Comparison of ENCODE assay signal across 12 mouse cellular contexts in genomic region chr6:134443198-134443904, GRCm38 (mm10). TPM values are rescaled to one million over a fixed set of nuclear protein-coding genes. Genes with fewer than 3 reads are reported as not detected.
A peak's percentile ranks its signal among the peaks of the same experiment; 100 is the strongest.
DNase-seq lines count a peak whose midpoint lies in the region; ATAC-seq and TF ChIP-seq lines count a peak whose summit lies in the region.
"Had no signal": no experiment of that assay in that cellular context is flagged by ENCODE, and none has a peak within 500 bp of the region (broad histone marks: within the 10 kb centered on the region; RNA-seq: fewer than 3 reads in every experiment).

No protein-coding gene starts in this region.

- intact Hi-C loops in heart, postnatal 25 days (cut with DNase I) = no loop called here

- no peaks in the 10 kb centered on the region for H3K9me3 ChIP-seq in hindbrain, embryonic 12.5 days (replicated peaks)

- no peak overlapping the region for H3K9ac ChIP-seq in hindbrain, embryonic 12.5 days

- H3K27ac ChIP-seq in embryonic fibroblast, embryonic 13.5 days (ENCODE audit: insufficient read depth, low read length) = peak overlapping the region; percentile 93
- H3K27ac ChIP-seq in hindbrain, embryonic 12.5 days = no peak overlapping the region

- DNase-seq in ZHBTc4 (ENCODE audit: low read depth, low spot score) = peak; percentile 16
- DNase-seq in kidney, postnatal 10 days = peak; percentile 26
- DNase-seq in lung, postnatal 25 days (ENCODE audit: low spot score) = peak; percentile 65
- DNase-seq in ovary, adult 18-20 months (ENCODE audit: low spot score) = no peak
- DNase-seq in heart, postnatal 25 days (ENCODE audit: low spot score) = no peak
- DNase-seq: gastrocnemius, postnatal 14 days had no signal

- H3K36me3 ChIP-seq in hindbrain, embryonic 12.5 days = peaks cover 14% of the 10 kb centered on the region

- H3K4me1 ChIP-seq in embryonic fibroblast, embryonic 13.5 days (ENCODE audit: control insufficient read depth, insufficient read depth, low read length) = peaks cover 25% of the 10 kb centered on the region
- H3K4me1 ChIP-seq in hindbrain, embryonic 12.5 days = peaks cover 14% of the 10 kb centered on the region

- no peak overlapping the region for H3K4me3 ChIP-seq in embryonic fibroblast, embryonic 13.5 days (ENCODE audit: insufficient read depth, low read length)
- no peak overlapping the region for H3K4me3 ChIP-seq in hindbrain, embryonic 12.5 days

- no peak for ATAC-seq in hindbrain, embryonic 12.5 days (ENCODE audit: low FRiP score)
- ATAC-seq: inflammation-experienced regulatory T-cells, adult 6 months had no signal

- no peak for TF ChIP-seq CTCF in embryonic fibroblast, embryonic 13.5 days (IDR thresholded peaks at IDR 0.05; ENCODE audit: borderline replicate concordance, insufficient read depth, low read length)

- WGBS in hindbrain, embryonic 12.5 days = 80% methylated on average over 9 of the region's 9 CpGs

- no peak overlapping the region for H3K4me2 ChIP-seq in hindbrain, embryonic 12.5 days (replicated peaks)

- no peaks in the 10 kb centered on the region for H3K27me3 ChIP-seq in hindbrain, embryonic 12.5 days

- TF ChIP-seq POLR2A in embryonic fibroblast, embryonic 13.5 days (IDR thresholded peaks at IDR 0.05; ENCODE audit: low read depth, low read length) = no peak

RNA-seq across cellular contexts. Expression of gene Bcl2l14, which starts 47.2 kb away (rescaled TPM):
- polyA plus RNA-seq in embryonic fibroblast, embryonic 13.5 days (2011; ENCODE audit: insufficient read length, low read depth, missing spikeins) = not detected in 2 replicates
- polyA plus RNA-seq in hindbrain, embryonic 12.5 days (2016; fragmentation: Nextera tagmentation; extraction: Ambion mirVana) = 0.35 and 0.40 TPM in 2 replicates
- not detected for total RNA-seq in heart, postnatal 25 days (2021)
- total RNA-seq: adrenal gland, adult 18-20 months; gastrocnemius, postnatal 14 days had no signal
- polyA plus RNA-seq: cortical plate, adult 2 months; G1E had no signal

Comparison
In these comparisons a context has a peak if more than half of its experiments do, and no peak if none do; other contexts are left out.
1. DNase-seq: peak in ZHBTc4 (single experiment), kidney, postnatal 10 days (single experiment) and lung, postnatal 25 days (single experiment); none in ovary, adult 18-20 months (single experiment) and heart, postnatal 25 days (single experiment).